Comparison of ENCODE assay signal across 8 mouse cellular contexts in the genomic region with DNA sequence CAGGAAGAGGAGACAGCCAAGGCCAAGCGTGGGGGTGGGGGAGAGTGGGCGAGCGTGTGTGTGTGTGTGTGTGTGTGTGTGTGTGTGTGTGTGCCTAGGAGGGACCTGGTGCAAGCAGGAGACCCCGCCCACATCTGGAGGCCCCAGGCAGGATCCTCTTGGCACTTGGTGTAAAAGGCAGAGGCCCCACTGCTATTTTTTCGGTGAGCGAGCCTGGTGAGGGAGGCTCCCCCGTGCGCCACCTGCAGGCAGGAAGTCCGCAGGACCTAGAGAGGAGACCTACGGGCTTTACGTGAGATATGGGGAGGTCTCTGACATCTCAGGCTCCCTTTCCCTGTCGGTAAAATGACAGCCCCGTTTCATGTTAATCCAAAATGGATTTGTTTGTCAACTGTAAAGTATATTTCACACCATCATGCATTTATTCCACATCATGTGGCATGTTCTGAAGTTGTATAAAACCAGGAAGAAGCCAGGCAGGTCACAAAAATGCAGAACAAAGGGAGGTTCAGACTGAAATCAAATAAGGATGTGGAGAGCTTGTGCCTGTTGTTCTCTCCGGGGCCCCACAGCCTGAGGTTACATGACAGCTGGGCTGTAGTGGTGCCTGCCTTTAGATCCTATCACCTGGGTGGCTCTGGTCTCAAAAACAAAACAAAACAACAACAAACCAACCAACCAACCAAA.
DNase-seq lines count a peak whose midpoint lies in the region; ATAC-seq and TF ChIP-seq lines count a peak whose summit lies in the region.

No protein-coding gene starts in this region.

- peak overlapping the region; percentile 13; the same call in 1 of the 2 replicates for H3K4me3 ChIP-seq in E14TG2a.4 (replicated peaks; ENCODE audit: low read length)
- H3K4me3 ChIP-seq in brown adipose tissue, adult 24 weeks (ENCODE audit: insufficient read depth, low read depth, low read length) = peak overlapping the region; percentile 30
- peak overlapping the region in 1 of 2 experiments; percentile 23; a peak in 2 of 4 replicates for H3K4me3 ChIP-seq in heart, embryonic 14.5 days (ENCODE audit: control insufficient read depth in 1 of 2, insufficient read depth in 1 of 2, low read depth in 1 of 2, low read length in 2 of 2)
- H3K4me3 ChIP-seq in kidney, embryonic 16.5 days (ENCODE audit: low read length) = no peak overlapping the region
- H3K4me3 ChIP-seq in lung, adult 2 months (replicated peaks; ENCODE audit: extremely low read depth, low read depth, low read length) = peak overlapping the region; percentile 30
- no peak overlapping the region for H3K4me3 ChIP-seq in neural tube, embryonic 14.5 days (ENCODE audit: low read depth, low read length)

- H3K4me2 ChIP-seq in heart, embryonic 14.5 days (ENCODE audit: low read length) = peak overlapping the region; percentile 60
- H3K4me2 ChIP-seq in kidney, embryonic 16.5 days (replicated peaks; ENCODE audit: low read depth, low read length) = peak overlapping the region; percentile 36
- peak overlapping the region; percentile 9; the same call in 1 of the 2 replicates for H3K4me2 ChIP-seq in neural tube, embryonic 14.5 days (ENCODE audit: low read depth, low read length)

- H3K36me3 ChIP-seq in E14TG2a.4 (ENCODE audit: insufficient read depth, low read length) = no peaks in the 10 kb centered on the region
- no peaks in the 10 kb centered on the region for H3K36me3 ChIP-seq in heart, embryonic 14.5 days (ENCODE audit: control insufficient read depth, insufficient read depth, low read length)
- no peaks in the 10 kb centered on the region for H3K36me3 ChIP-seq in kidney, embryonic 16.5 days (ENCODE audit: insufficient read depth, low read length)
- H3K36me3 ChIP-seq in neural tube, embryonic 14.5 days (ENCODE audit: control insufficient read depth, insufficient read depth, low read length) = no peaks in the 10 kb centered on the region

- H3K9ac ChIP-seq in heart, embryonic 14.5 days (ENCODE audit: low read length) = peak overlapping the region; percentile 47
- H3K9ac ChIP-seq in kidney, embryonic 16.5 days (replicated peaks; ENCODE audit: low read length) = 0 out of 2 replicates have a peak overlapping the region, but pooled peaks have one; percentile 27
- H3K9ac ChIP-seq in neural tube, embryonic 14.5 days (replicated peaks; ENCODE audit: low read depth, low read length) = no peak overlapping the region

- H3K9me3 ChIP-seq in E14TG2a.4 (ENCODE audit: low read length) = peaks cover 10% of the 10 kb centered on the region
- no peaks in the 10 kb centered on the region for H3K9me3 ChIP-seq in heart, embryonic 14.5 days (ENCODE audit: control insufficient read depth, low read length)
- no peaks in the 10 kb centered on the region for H3K9me3 ChIP-seq in kidney, embryonic 16.5 days (ENCODE audit: low read length)
- H3K9me3 ChIP-seq in neural tube, embryonic 14.5 days (ENCODE audit: control insufficient read depth, low read length) = no peaks in the 10 kb centered on the region

- H3K4me1 ChIP-seq in E14TG2a.4 (replicated peaks; ENCODE audit: low read depth, low read length) = peaks cover 14% of the 10 kb centered on the region
- no peaks in the 10 kb centered on the region for H3K4me1 ChIP-seq in brown adipose tissue, adult 24 weeks (ENCODE audit: control insufficient read depth, insufficient read depth, insufficient read length, low read length)
- peaks cover 2 to 9% of the 10 kb centered on the region in 2 experiments; a peak in 3 of 4 replicates for H3K4me1 ChIP-seq in heart, embryonic 14.5 days (ENCODE audit: control insufficient read depth in 2 of 2, insufficient read depth in 2 of 2, low read length in 2 of 2)
- peaks cover 8% of the 10 kb centered on the region for H3K4me1 ChIP-seq in kidney, embryonic 16.5 days (ENCODE audit: insufficient read depth, low read length)
- no peaks in the 10 kb centered on the region; the same call in 1 of the 2 replicates for H3K4me1 ChIP-seq in lung, adult 2 months (ENCODE audit: control insufficient read depth, insufficient read depth, low read length)
- peaks cover 4% of the 10 kb centered on the region; the same call in 1 of the 2 replicates for H3K4me1 ChIP-seq in neural tube, embryonic 14.5 days (ENCODE audit: control insufficient read depth, insufficient read depth, low read length)

- ATAC-seq in erythroblast, adult 5-6 weeks (replicated peaks; ENCODE audit: low FRiP score, poor library complexity, severe bottlenecking) = peak; percentile 89
- ATAC-seq in heart, embryonic 14.5 days (ENCODE audit: insufficient number of reproducible peaks, insufficient read depth, low FRiP score, low read depth) = peak; percentile 68; the same call in 1 of the 2 replicates
- peak; percentile 81; the same call in 1 of the 2 replicates for ATAC-seq in kidney, embryonic 16.5 days (ENCODE audit: low FRiP score, low TSS enrichment)
- 0 out of 2 replicates have a peak, but pooled peaks have one; percentile 55 for ATAC-seq in neural tube, embryonic 14.5 days (ENCODE audit: low read depth)

- peak; percentile 64 for DNase-seq in lung, adult 2 months
- peak; percentile 67 to 75 for DNase-seq in thymus, adult 18-20 months

- TF ChIP-seq POLR2A in lung, adult 2 months (IDR thresholded peaks at IDR 0.05; ENCODE audit: borderline replicate concordance, extremely low read depth, low read depth, low read length) = no peak

- WGBS in heart, embryonic 14.5 days = 11% methylated on average over 14 of the region's 14 CpGs
- WGBS in kidney, embryonic 16.5 days = 20% methylated on average over 14 of the region's 14 CpGs
- 10% methylated on average over 14 of the region's 14 CpGs for WGBS in lung, adult 2 months
- 18% methylated on average over 14 of the region's 14 CpGs for WGBS in neural tube, embryonic 14.5 days

- H3K27ac ChIP-seq in brown adipose tissue, adult 24 weeks (replicated peaks; ENCODE audit: low read depth, low read length) = no peak overlapping the region
- peak overlapping the region in 1 of 2 experiments; percentile 28; a peak in 1 of 4 replicates for H3K27ac ChIP-seq in heart, embryonic 14.5 days (replicated peaks in 1 of 2; ENCODE audit: control insufficient read depth in 1 of 2, insufficient read depth in 1 of 2, low read depth in 2 of 2, low read length in 2 of 2)
- peak overlapping the region; percentile 39; the same call in 1 of the 2 replicates for H3K27ac ChIP-seq in kidney, embryonic 16.5 days (ENCODE audit: low read length)
- no peak overlapping the region for H3K27ac ChIP-seq in neural tube, embryonic 14.5 days (ENCODE audit: low read depth, low read length)

- peaks cover 10% of the 10 kb centered on the region for H3K27me3 ChIP-seq in E14TG2a.4 (ENCODE audit: insufficient read depth, low read length)
- H3K27me3 ChIP-seq in heart, embryonic 14.5 days (ENCODE audit: control insufficient read depth, insufficient read depth, low read length) = no peaks in the 10 kb centered on the region
- H3K27me3 ChIP-seq in kidney, embryonic 16.5 days (ENCODE audit: insufficient read depth, low read length) = no peaks in the 10 kb centered on the region
- no peaks in the 10 kb centered on the region for H3K27me3 ChIP-seq in neural tube, embryonic 14.5 days (ENCODE audit: control insufficient read depth, insufficient read depth, low read length)

- TF ChIP-seq CTCF in E14TG2a.4 (conservative IDR thresholded peaks at IDR 0.05; ENCODE audit: low read length) = peak; percentile 54
- TF ChIP-seq CTCF in lung, adult 2 months (IDR thresholded peaks at IDR 0.05; ENCODE audit: insufficient read depth, low read length) = peak; percentile 67

Comparison
In these comparisons a context has a peak if more than half of its experiments do, and no peak if none do; other contexts are left out.
1. H3K4me3 ChIP-seq: peak in E14TG2a.4 (single experiment), brown adipose tissue, adult 24 weeks (single experiment) and lung, adult 2 months (single experiment); none in kidney, embryonic 16.5 days (single experiment) and neural tube, embryonic 14.5 days (single experiment).
2. H3K4me2 ChIP-seq: peak in every context shown above with its lines; median percentile 60 in heart, embryonic 14.5 days; 36 in kidney, embryonic 16.5 days; 9 in neural tube, embryonic 14.5 days.
3. Peak in every context shown above with its lines, with median percentiles within 50 percentile points of each other: ATAC-seq.